Mouse (Mus musculus) E14TG2a.4 (cell line): Measurements from ENCODE around the gene Eya2.

Experiments used
- H3K27me3 ChIP-seq: 2 replicates; pipeline ENCODE4 v1.6.1; 2014; ENCODE audit warnings: low read length, control low read depth; ENCODE audit not compliant: insufficient read depth
- H3K36me3 ChIP-seq: 2 replicates; pipeline ENCODE4 v1.6.1; 2014; ENCODE audit warnings: low read length, control low read depth; ENCODE audit not compliant: insufficient read depth
- H3K4me1 ChIP-seq: replicated peaks from 2 replicates; pipeline ENCODE4 v1.6.1; 2014; ENCODE audit warnings: low read depth, low read length, control low read depth
- H3K4me3 ChIP-seq: replicated peaks from 2 replicates; pipeline ENCODE4 v1.5.1; 2014; ENCODE audit warnings: mild to moderate bottlenecking, low read length
- H3K9me3 ChIP-seq: 2 replicates; pipeline ENCODE4 v1.6.1; 2014; ENCODE audit warnings: low read length, control low read depth
- CTCF ChIP-seq: conservative IDR thresholded peaks from 2 replicates; pipeline ENCODE4 v1.5.1; 2014; ENCODE audit warnings: low read length
- NANOG ChIP-seq: IDR thresholded peaks from 2 replicates; pipeline ENCODE4 v1.6.1; 2014; ENCODE audit warnings: borderline replicate concordance, low read length, mixed read lengths
- POU5F1 ChIP-seq: IDR thresholded peaks from 2 replicates; pipeline ENCODE4 v1.6.1; 2014; ENCODE audit warnings: low read length, borderline replicate concordance

Eya2 gene

DNA sequence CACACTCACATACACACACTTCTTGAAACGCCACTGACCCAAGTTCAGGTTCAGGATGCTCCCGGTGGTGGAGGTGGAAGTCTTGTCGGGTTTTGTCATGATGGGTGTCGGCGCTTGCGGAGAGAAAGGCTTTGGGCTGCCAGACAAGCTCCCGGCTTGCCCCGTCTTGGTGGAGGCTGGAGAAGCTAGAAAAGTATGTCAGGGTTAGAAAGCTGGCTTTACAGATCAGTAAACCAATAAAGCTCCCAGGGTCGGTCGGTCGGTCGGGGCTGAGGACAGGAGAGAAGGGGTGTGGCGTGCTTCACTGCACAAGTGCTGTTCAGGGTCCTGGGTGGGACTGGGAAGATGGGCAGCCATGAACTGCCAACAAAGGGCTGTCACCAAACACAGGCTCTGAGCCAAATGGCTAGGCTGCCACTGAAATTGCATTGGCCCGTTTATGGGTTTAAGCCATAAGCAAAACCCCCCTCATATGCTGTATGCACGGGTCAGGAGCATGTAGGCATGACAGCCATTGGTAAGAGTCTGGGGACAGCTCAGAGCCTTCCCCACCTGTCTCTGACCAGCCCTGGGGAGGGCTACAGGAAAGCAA is 225.8 kb downstream of the Eya2 start:
- H3K36me3 ChIP-seq = peaks cover 99% of the 10 kb centered on the region
- TF ChIP-seq POU5F1 = no peak
- no peak for TF ChIP-seq NANOG
- no peak for TF ChIP-seq CTCF
- H3K4me1 ChIP-seq = peaks cover 97% of the 10 kb centered on the region
- peak overlapping the region; percentile 21; the same call in 1 of the 2 replicates for H3K4me3 ChIP-seq
- no peaks in the 10 kb centered on the region for H3K27me3 ChIP-seq
- no peaks in the 10 kb centered on the region for H3K9me3 ChIP-seq
